Mouse (Mus musculus): Measurements from ENCODE around the gene Deup1.

- TF ChIP-seq CTCF (IDR thresholded peaks at IDR 0.05; ENCODE audit: extremely low read depth, insufficient read depth, low read length) (no peak), POLR2A (IDR thresholded peaks at IDR 0.05; ENCODE audit: extremely low read depth, insufficient read depth, low read length) (no peak)
Measured at GRCm38 (mm10) chr9:15624739-15625138, 3.0 kb downstream of the Deup1 start.

Data from cortical plate, adult 2 months (tissue).